Mouse (Mus musculus) CH12.LX (cell line): ENCODE data around the gene Slc9a8.

ENCODE experiments used
- CHD2 ChIP-seq: IDR thresholded peaks from 2 replicates; pipeline ENCODE4 v1.6.1; 2011; ENCODE audit warnings: low read length, improper control_type of control experiment
- CTCF ChIP-seq, 2 experiments: IDR thresholded peaks in 1 of 2; conservative IDR thresholded peaks in 1 of 2; 2 replicates each; pipeline ENCODE4 v1.5.1; 2011 to 2012; ENCODE audit warnings: low read depth in 2 of 2, low read length in 2 of 2, improper control_type of control experiment in 1 of 2, inconsistent platforms in 1 of 2, mild to moderate bottlenecking in 1 of 2, moderate library complexity in 1 of 2
- ELF1 ChIP-seq: IDR thresholded peaks from 2 replicates; pipeline ENCODE4 v1.6.1; 2014; ENCODE audit warnings: low read depth, mild to moderate bottlenecking, inconsistent platforms, low read length, improper control_type of control experiment
- EP300 ChIP-seq: IDR thresholded peaks from 2 replicates; pipeline ENCODE4 v1.6.1; 2011; ENCODE audit warnings: low read length, improper control_type of control experiment
- HCFC1 ChIP-seq: IDR thresholded peaks from 2 replicates; pipeline ENCODE4 v1.6.1; 2012; ENCODE audit warnings: low read depth, mild to moderate bottlenecking, inconsistent platforms, low read length, improper control_type of control experiment
- POLR2A ChIP-seq: IDR thresholded peaks from 2 replicates; pipeline ENCODE4 v1.6.1; 2011; ENCODE audit warnings: low read depth, mild to moderate bottlenecking, improper control_type of control experiment, low read length
- RAD21 ChIP-seq: IDR thresholded peaks from 2 replicates; pipeline ENCODE4 v1.6.1; 2011; ENCODE audit warnings: low read depth, mild to moderate bottlenecking, low read length, improper control_type of control experiment, moderate library complexity
- UBTF ChIP-seq: IDR thresholded peaks from 2 replicates; pipeline ENCODE4 v1.6.1; 2012; ENCODE audit warnings: low read depth, mild to moderate bottlenecking, inconsistent platforms, low read length, improper control_type of control experiment, moderate library complexity
- ZC3H11A ChIP-seq: IDR thresholded peaks from 2 replicates; pipeline ENCODE4 v1.6.1; 2012; ENCODE audit warnings: low read depth, mild to moderate bottlenecking, inconsistent platforms, low read length, improper control_type of control experiment
- ZMIZ1 ChIP-seq: IDR thresholded peaks from 2 replicates; pipeline ENCODE4 v1.6.1; 2012; ENCODE audit warnings: low read depth, mild to moderate bottlenecking, inconsistent platforms, low read length, improper control_type of control experiment

DNA sequence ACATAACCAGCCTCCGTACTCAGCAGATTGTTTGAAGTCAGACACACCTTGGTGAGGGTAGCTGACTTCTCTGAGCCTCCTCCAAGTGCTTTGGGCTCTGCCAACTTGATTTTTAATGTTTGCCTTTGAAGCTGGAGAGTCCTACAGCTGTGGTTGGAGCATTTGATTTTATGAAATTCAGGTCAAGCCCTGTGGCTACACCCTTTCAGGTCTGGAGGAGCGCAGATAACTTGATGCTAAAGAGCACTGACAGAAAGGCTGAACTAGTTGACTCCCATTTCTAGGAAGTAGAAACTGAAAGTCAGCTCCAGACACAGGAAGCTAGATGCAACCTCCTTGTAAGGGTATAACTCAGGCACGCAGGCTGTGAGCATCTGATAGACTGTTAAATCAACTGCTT, 83.6 kb downstream of the Slc9a8 start:
- no peak for TF ChIP-seq HCFC1
- TF ChIP-seq CHD2: no peak
- no peak for TF ChIP-seq CTCF (conservative IDR thresholded peaks at IDR 0.05 in 1 of 2, IDR thresholded peaks at IDR 0.05 in 1 of 2; ENCODE audit: low read depth in 2 of 2, low read length in 2 of 2)
- no peak for TF ChIP-seq RAD21
- TF ChIP-seq ELF1: 0 out of 2 replicates have a peak, but pooled peaks have one; percentile 27
- TF ChIP-seq UBTF: no peak
- TF ChIP-seq EP300: no peak
- TF ChIP-seq ZMIZ1: no peak
- TF ChIP-seq POLR2A: no peak
- TF ChIP-seq ZC3H11A: no peak
